Mouse (Mus musculus) kidney, adult 2 months (tissue): ENCODE results near the gene Flt3l.

Experiments used
- CTCF ChIP-seq: fragments of 200-500 bp; conservative IDR thresholded peaks from 2 replicates; pipeline ENCODE4 v1.5.1; 2011; ENCODE audit warnings: low read depth, mild to moderate bottlenecking, control low read depth, low read length, moderate library complexity, mixed read lengths; ENCODE audit not compliant: insufficient read depth, insufficient read length
- POLR2A ChIP-seq: fragments of 200-500 bp; IDR thresholded peaks from one replicate; pipeline ENCODE4 v1.6.1; 2011; ENCODE audit warnings: low read depth, low read length, control low read depth

GRCm38 (mm10) chr7:45119780-45120709 is 16.2 kb downstream of the Flt3l start:
- TF ChIP-seq POLR2A (no peak), CTCF (no peak)
